Mouse (Mus musculus): ENCODE data around the gene Cxcl16. TPM values are rescaled to one million over a fixed set of nuclear protein-coding genes. Genes with fewer than 3 reads are reported as not detected.
A peak's percentile ranks its signal among the peaks of the same experiment; 100 is the strongest.
"Not testable (repeated sequence)": the region's sequence is repeated elsewhere in the genome, so short reads cannot be mapped to it uniquely, and the experiment has no call there.

The Cxcl16 gene
- polyA plus RNA-seq, 1 experiment from 2014 or later: 1.6 TPM

DNA sequence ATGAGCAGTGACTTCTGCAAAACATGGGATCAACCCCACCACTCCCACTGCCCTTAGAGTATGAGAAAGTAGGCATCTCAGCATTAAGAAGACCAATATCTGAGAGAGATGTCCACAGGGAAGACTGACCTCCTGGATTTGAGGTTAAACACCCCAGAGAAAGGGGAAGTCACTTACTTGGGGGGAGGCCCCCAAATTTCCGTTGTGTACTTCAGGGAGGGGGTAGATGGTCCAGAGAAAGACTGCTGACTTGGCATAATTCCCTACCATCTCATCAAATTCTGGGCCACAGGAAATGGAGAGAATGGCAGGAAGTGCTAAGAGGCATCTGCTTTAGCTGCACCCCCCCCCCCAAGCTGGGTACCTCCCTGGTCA, 26.2 kb downstream of the Cxcl16 start:
- peak overlapping the region; percentile 78 for H3K4me3 ChIP-seq
- peak overlapping the region; percentile 71 for H3K4me2 ChIP-seq (replicated peaks)
- H3K36me3 ChIP-seq: peaks cover 27% of the 10 kb centered on the region
- peak overlapping the region; percentile 78 for H3K9ac ChIP-seq (replicated peaks)
- ATAC-seq (ENCODE audit: low FRiP score, low read depth): no peak
- 81% methylated on average over 1 of the region's 1 CpGs for WGBS
- no peaks in the 10 kb centered on the region for H3K27me3 ChIP-seq
- H3K9me3 ChIP-seq: no peaks in the 10 kb centered on the region
- H3K27ac ChIP-seq (replicated peaks): no peak overlapping the region
- peaks cover 31% of the 10 kb centered on the region for H3K4me1 ChIP-seq

DNA sequence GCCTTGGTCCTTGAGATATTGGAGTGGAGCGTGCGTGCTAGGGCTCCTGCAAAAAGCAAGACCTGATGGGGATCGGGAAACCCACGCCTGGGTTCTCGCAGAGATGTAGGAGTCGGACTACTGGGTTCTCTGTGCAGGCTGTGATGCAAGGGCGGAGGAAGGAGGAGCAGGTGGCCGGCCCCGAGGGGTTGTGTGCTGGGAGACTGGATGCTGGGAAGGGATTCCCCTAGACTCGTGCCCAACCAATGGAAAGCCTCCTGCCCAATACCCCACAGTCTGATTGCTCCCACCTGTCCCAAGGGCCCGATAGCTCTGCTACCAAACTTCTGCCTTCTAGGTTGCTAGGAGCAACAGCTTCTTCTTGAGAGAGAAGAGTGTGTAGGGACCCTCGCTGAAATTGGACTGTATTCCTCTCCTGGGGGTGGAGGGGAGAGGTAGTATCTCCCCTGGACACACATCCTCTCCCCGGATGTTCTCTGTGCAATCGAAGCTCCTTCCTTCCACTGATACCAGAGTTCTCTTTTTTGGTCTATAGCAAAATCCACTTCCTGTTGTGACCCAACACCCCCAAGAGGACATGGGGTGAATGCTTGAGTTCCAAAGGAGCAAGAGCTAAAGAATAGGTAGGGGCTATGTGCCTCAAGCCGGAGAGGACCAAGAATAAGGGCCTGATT, 26.8 kb downstream of the Cxcl16 start:
- WGBS: 8% methylated on average over 15 of the region's 15 CpGs
- H3K36me3 ChIP-seq: peaks cover 21% of the 10 kb centered on the region
- ATAC-seq (ENCODE audit: low FRiP score, low read depth): peak; percentile 44
- H3K4me3 ChIP-seq: peak overlapping the region; percentile 78
- no peaks in the 10 kb centered on the region for H3K27me3 ChIP-seq
- no peaks in the 10 kb centered on the region for H3K9me3 ChIP-seq
- H3K4me1 ChIP-seq: peaks cover 31% of the 10 kb centered on the region
- peak overlapping the region; percentile 78 for H3K9ac ChIP-seq (replicated peaks)
- peak overlapping the region; percentile 90 for H3K27ac ChIP-seq (replicated peaks)
- peak overlapping the region; percentile 71 for H3K4me2 ChIP-seq (replicated peaks)

DNA sequence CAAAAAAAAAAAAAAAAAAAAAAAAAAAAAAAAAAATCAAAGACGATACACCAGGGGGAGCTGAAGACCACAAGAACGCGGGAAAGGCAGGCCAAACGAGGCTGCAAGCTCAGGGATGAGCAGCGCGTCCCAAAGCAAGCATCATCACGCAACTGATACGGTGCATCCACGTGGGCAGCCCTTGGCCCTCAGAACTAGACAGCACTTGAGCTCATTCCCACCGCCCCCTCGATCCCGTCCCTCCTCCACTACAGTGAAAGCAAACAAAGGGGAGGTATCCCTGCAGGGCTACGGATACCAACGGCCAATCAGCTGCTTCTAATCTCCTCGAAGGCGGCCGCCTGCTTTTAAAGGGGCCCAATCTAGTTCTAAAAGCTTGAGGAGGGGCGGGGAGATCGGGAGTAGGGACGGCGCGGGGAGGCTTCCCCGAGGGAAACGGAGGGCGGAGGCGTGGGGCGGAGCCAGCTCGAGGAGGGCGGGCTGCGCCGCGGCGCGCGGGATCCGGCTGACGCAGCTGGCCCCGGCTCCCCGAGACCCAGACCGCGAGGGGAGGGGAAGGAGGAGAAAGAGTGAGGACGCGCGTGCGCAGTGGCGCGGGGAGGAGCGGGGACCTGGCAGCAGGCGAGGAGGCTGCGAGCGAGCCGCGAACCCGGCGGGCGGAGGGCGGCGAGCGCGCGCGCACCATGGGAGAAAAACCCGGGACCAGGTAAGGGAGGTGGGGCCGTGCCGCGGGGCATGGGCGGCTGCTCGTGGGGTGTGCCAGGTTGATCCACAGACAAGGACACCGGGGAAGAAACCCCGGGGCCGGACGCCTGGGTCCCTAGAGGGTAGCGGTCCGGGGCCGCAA, 27.5 kb downstream of the Cxcl16 start, which contains the start of gene Arrb2:
Arrb2 (plus strand) TSS at position 588 of the 847 bp plus-strand sequence.
- WGBS: under 1% methylated on average over 74 of the region's 75 CpGs
- H3K27me3 ChIP-seq: no peaks in the 10 kb centered on the region

GRCm38 (mm10) chr11:70431574-70431973, 28.2 kb downstream of the Cxcl16 start:
- H3K36me3 ChIP-seq: peaks cover 8% of the 10 kb centered on the region
- H3K27ac ChIP-seq (replicated peaks): peak overlapping the region; percentile 90
- H3K27me3 ChIP-seq: no peaks in the 10 kb centered on the region
- ATAC-seq (ENCODE audit: low FRiP score, low read depth): no peak
- H3K9me3 ChIP-seq: no peaks in the 10 kb centered on the region
- WGBS: 30% methylated on average over 5 of the region's 5 CpGs
- peaks cover 31% of the 10 kb centered on the region for H3K4me1 ChIP-seq
- H3K9ac ChIP-seq (replicated peaks): no peak overlapping the region; the same call in 1 of the 2 replicates
- H3K4me2 ChIP-seq (replicated peaks): peak overlapping the region; percentile 71
- H3K4me3 ChIP-seq: 0 out of 2 replicates have a peak overlapping the region, but pooled peaks have one; percentile 78

More for the DNA sequence above, 27.5 kb downstream of the Cxcl16 start, which contains the start of gene Arrb2:
- peaks cover 15% of the 10 kb centered on the region for H3K36me3 ChIP-seq
- H3K27ac ChIP-seq (replicated peaks): peak within 1 kb of the TSS; percentile 90
- peak; percentile 95 for ATAC-seq (ENCODE audit: low FRiP score, low read depth)
- H3K9me3 ChIP-seq: no peaks in the 10 kb centered on the region
- H3K4me1 ChIP-seq: peaks cover 31% of the 10 kb centered on the region
- H3K4me2 ChIP-seq (replicated peaks): peak within 1 kb of the TSS; percentile 71
- H3K4me3 ChIP-seq: peak within 1 kb of the TSS; percentile 78
- peak within 1 kb of the TSS; percentile 78 for H3K9ac ChIP-seq (replicated peaks)

DNA sequence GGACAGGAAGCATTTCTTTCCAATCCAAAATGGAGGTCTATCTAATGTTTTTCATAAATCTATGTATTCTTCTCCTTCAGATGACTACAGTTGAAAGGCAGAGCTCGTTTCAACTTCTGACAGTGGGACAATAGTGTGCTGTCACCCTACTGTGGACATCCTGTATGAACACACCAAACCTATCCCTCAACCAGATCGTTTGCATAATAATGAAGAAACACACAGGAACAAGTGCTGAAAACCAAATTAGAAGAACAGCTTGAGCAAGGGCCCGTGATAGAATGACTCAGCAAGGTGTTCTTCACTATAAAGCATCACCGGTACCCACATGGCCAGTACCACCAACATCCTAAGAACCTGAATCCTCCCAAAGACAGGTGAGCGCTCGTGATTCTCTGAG, 33.2 kb downstream of the Cxcl16 start:
- 75% methylated on average over 6 of the region's 6 CpGs for WGBS
- not testable (repeated sequence) for H3K36me3 ChIP-seq

DNA sequence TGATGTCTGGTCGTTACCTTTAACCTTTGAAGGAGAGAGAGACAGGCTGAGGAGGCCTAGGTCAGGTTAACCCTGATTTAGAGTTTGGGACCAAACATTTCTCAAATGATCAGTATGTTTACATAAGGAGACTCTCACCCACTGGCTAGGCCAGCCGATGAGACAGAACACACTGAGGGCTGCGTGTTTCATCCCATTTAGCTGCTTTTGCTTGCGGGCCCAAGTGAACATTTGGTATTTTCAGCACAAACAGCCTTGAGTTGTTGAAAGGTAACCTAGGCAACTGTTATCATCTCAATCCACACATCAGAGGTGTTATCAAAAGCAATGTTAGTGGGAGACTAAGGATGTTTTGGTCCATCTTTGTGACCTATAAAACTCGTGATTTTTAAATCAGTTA, 40.3 kb downstream of the Cxcl16 start:
- Histone ChIP-seq H3K4me1 (no peaks in the 10 kb centered on the region), H3K36me3 (no peaks in the 10 kb centered on the region), H3K9me3 (no peaks in the 10 kb centered on the region), H3K9ac (replicated peaks) (no peak overlapping the region), H3K27ac (replicated peaks) (no peak overlapping the region), H3K4me2 (replicated peaks) (no peak overlapping the region), H3K27me3 (peaks cover 5% of the 10 kb centered on the region; the same call in 1 of the 2 replicates), H3K4me3 (no peak overlapping the region)
- WGBS: 80% methylated on average over 5 of the region's 5 CpGs
- ATAC-seq (ENCODE audit: low FRiP score, low read depth): no peak

More for the DNA sequence above, 33.2 kb downstream of the Cxcl16 start:
- H3K27me3 ChIP-seq; H3K4me2 ChIP-seq (replicated peaks); H3K4me1 ChIP-seq; H3K9me3 ChIP-seq; H3K9ac ChIP-seq (replicated peaks); ATAC-seq (ENCODE audit: low FRiP score, low read depth); H3K4me3 ChIP-seq; H3K27ac ChIP-seq (replicated peaks): not testable (repeated sequence)

GRCm38 (mm10) chr11:70418199-70418598, 41.6 kb downstream of the Cxcl16 start:
- no peak for ATAC-seq (ENCODE audit: low FRiP score, low read depth)
- no peak overlapping the region for H3K9ac ChIP-seq (replicated peaks)
- no peaks in the 10 kb centered on the region for H3K4me1 ChIP-seq
- H3K4me3 ChIP-seq: no peak overlapping the region
- H3K27ac ChIP-seq (replicated peaks): no peak overlapping the region
- no peaks in the 10 kb centered on the region for H3K9me3 ChIP-seq
- 65% methylated on average over 4 of the region's 4 CpGs for WGBS
- peaks cover 5% of the 10 kb centered on the region; the same call in 1 of the 2 replicates for H3K27me3 ChIP-seq
- no peaks in the 10 kb centered on the region for H3K36me3 ChIP-seq
- H3K4me2 ChIP-seq (replicated peaks): no peak overlapping the region

- ATAC-seq (ENCODE audit: low FRiP score, low read depth): no peak
- Histone ChIP-seq H3K27ac (replicated peaks) (no peak overlapping the region), H3K36me3 (no peaks in the 10 kb centered on the region), H3K4me2 (replicated peaks) (no peak overlapping the region), H3K4me3 (no peak overlapping the region), H3K27me3 (peaks cover 5% of the 10 kb centered on the region; the same call in 1 of the 2 replicates), H3K9me3 (no peaks in the 10 kb centered on the region), H3K4me1 (peaks cover 10% of the 10 kb centered on the region), H3K9ac (replicated peaks) (no peak overlapping the region)
- WGBS: 15% methylated on average over 3 of the region's 3 CpGs
Observed at GRCm38 (mm10) chr11:70413961-70414360, 45.8 kb downstream of the Cxcl16 start.

DNA sequence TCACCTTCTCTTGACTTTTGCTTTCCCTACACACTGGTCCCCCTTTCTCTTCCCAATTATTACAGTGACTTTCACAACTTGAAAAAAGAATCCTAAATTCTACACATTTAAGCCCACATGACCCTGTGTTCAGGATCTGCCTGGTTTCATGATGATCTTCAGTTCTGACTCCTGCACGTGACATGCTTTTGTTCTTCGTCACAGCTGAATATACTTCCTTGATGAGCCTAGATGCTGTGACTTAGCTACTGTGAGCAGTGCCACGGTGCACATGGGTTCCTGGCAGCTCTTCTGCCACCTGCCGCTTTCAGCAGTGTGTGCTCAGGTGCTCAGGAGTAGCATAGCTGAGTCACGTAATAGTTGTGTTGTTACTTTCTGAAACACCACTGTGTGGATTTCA, 47.2 kb downstream of the Cxcl16 start:
- Histone ChIP-seq H3K27me3 (peaks cover 5% of the 10 kb centered on the region; the same call in 1 of the 2 replicates), H3K27ac (replicated peaks) (no peak overlapping the region), H3K4me3 (no peak overlapping the region), H3K4me1 (peaks cover 22% of the 10 kb centered on the region), H3K36me3 (no peaks in the 10 kb centered on the region), H3K9me3 (no peaks in the 10 kb centered on the region), H3K9ac (replicated peaks) (no peak overlapping the region; the same call in 1 of the 2 replicates), H3K4me2 (replicated peaks) (no peak overlapping the region)
- ATAC-seq (ENCODE audit: low FRiP score, low read depth): no peak
- WGBS: 75% methylated on average over 5 of the region's 5 CpGs

- 59% methylated on average over 6 of the region's 6 CpGs for WGBS
- Histone ChIP-seq H3K27ac (replicated peaks) (peak overlapping the region; percentile 73; the same call in 1 of the 2 replicates), H3K9ac (replicated peaks) (peak overlapping the region; percentile 98; the same call in 1 of the 2 replicates), H3K4me3 (peak overlapping the region; percentile 93), H3K4me1 (peaks cover 24% of the 10 kb centered on the region), H3K9me3 (no peaks in the 10 kb centered on the region), H3K4me2 (replicated peaks) (peak overlapping the region; percentile 96), H3K27me3 (no peaks in the 10 kb centered on the region), H3K36me3 (peaks cover 6% of the 10 kb centered on the region)
- peak; percentile 47; the same call in 1 of the 2 replicates for ATAC-seq (ENCODE audit: low FRiP score, low read depth)
Observed at GRCm38 (mm10) chr11:70410297-70410643, 49.5 kb downstream of the Cxcl16 start.

GRCm38 (mm10) chr11:70409594-70410296, 50.0 kb downstream of the Cxcl16 start, which contains the start of gene Pelp1:
TSS of gene Pelp1 (minus strand) at chr11:70410031.
- Histone ChIP-seq H3K36me3 (peaks cover 12% of the 10 kb centered on the region), H3K4me2 (replicated peaks) (peak within 1 kb of the TSS; percentile 96), H3K4me1 (peaks cover 24% of the 10 kb centered on the region), H3K27me3 (no peaks in the 10 kb centered on the region), H3K9me3 (no peaks in the 10 kb centered on the region), H3K27ac (replicated peaks) (peak within 1 kb of the TSS; percentile 73), H3K4me3 (peak within 1 kb of the TSS; percentile 93), H3K9ac (replicated peaks) (peak within 1 kb of the TSS; percentile 98)
- ATAC-seq (ENCODE audit: low FRiP score, low read depth): peak; percentile 98
- WGBS: under 1% methylated on average over 59 of the region's 59 CpGs
